Mouse (Mus musculus) erythroblast, embryonic 14.5 days (primary cell): Measurements from ENCODE around the gene Gm49396.

Experiments
- GATA1 ChIP-seq: IDR thresholded peaks from 2 replicates; pipeline ENCODE4 v1.6.1; 2012; ENCODE audit warnings: low read length, inconsistent platforms, mixed read lengths
- TAL1 ChIP-seq: IDR thresholded peaks from 3 replicates; pipeline ENCODE4 v1.6.1; 2012; ENCODE audit warnings: low read length, inconsistent platforms, mixed read lengths

DNA sequence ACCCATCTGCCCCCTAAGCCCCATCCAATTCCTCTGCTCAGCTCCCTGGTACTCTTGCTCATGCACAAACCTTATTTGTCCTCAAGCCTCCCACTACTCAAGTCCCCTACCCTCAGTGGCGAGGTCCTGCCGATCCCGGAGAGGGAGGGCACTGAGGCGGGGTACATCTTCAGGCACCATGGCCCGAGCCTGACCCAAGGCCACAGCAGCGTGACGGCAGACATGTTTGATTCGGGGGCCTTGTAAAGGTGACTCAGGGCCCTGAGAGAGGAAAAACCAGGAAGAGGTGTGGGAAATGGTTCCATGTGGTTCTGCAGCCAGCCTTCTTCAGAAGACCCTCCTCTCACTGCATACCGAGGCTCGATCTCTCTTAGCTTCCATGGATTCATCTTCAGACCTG, 21.2 kb downstream of the Gm49396 start:
- no peak for TF ChIP-seq GATA1
- no peak for TF ChIP-seq TAL1
